Mouse (Mus musculus): ENCODE measurements around the gene 1810010D01Rik.

1810010D01Rik gene

GRCm38 (mm10) chr7:145173116-145173515 is 34.8 kb downstream of the 1810010D01Rik start:
- DNase-seq = no peak

GRCm38 (mm10) chr7:145169703-145170102 is 38.2 kb downstream of the 1810010D01Rik start:
- DNase-seq = no peak

DNA sequence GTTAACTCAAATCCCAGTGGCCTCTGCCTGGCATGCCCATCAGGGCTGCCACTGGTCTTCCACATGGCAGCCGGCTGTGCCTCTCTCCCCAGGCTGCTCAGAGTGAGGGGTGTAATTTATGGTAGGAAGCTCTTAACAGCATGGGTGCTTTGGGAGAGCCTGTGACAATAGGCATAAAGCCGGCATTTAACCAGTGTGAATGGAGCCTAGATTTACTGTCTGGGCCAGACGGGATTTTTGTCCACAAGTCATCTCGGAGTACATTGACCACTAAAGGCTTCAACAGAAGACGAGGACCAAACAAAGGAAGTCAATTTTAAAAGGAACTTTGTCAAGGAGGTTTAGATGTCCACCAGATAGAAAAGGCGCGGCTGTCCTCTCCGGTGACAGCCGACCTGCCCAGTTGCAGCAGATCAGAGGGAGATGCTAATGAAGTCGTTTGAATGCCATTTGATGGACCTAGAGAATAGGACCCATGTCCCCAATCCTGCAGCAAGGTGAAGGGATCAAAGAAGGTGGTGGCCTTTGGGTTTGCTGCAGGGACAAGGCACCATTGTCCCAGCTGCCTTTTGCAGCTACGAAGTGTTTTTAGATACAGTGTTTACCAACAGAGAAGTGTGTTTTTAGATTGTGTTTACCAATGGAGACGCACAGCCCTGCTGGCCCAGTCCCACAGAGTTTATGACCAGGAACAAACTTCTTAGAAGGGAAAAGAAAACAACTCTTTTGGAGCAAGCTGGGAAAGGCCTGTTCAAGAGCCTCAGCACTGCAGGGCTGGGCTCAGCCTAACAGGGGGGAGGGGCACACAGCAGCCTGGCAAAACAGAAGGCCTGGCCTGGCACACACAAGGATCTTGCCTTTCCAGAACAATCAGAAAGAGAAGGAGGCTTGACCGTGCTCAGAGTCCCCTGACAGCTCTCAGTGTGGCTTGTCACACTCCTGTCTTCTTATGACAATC is 48.4 kb downstream of the 1810010D01Rik start:
- DNase-seq = no peak
